Mouse (Mus musculus) olfactory bulb, adult 2 months (tissue): ENCODE measurements around the gene Marco. TPM values are rescaled to one million over a fixed set of nuclear protein-coding genes. Genes with fewer than 3 reads are reported as not detected.

Source experiments
- H3K27ac ChIP-seq: fragments of 200-500 bp; 2 replicates; pipeline ENCODE4 v1.5.1; 2012; ENCODE audit warnings: low read depth, low read length; ENCODE audit not compliant: insufficient read depth
- H3K4me1 ChIP-seq: fragments of 200-500 bp; 2 replicates; pipeline ENCODE4 v1.6.1; 2012; ENCODE audit warnings: low read length; ENCODE audit not compliant: control insufficient read depth, insufficient read depth
- H3K4me3 ChIP-seq: fragments of 200-500 bp; 2 replicates; pipeline ENCODE4 v1.5.1; 2012; ENCODE audit warnings: mild to moderate bottlenecking, low read depth, low read length, moderate library complexity; ENCODE audit not compliant: insufficient read depth
- CTCF ChIP-seq: fragments of 200-500 bp; IDR thresholded peaks from 2 replicates; pipeline ENCODE4 v1.5.1; 2012; ENCODE audit warnings: low read depth, mild to moderate bottlenecking, low read length, moderate library complexity; ENCODE audit not compliant: insufficient read depth
- POLR2A ChIP-seq: fragments of 200-500 bp; IDR thresholded peaks from 2 replicates; pipeline ENCODE4 v1.6.1; 2012; ENCODE audit warnings: mild to moderate bottlenecking, low read depth, low read length, moderate library complexity; ENCODE audit not compliant: insufficient read depth
- WGBS: fragments of 180-500 bp; shearing (Covaris S2); methylation state at CpG from one replicate; pipeline ENCODE4 v1.1.7; 2018; 5-methylcytosine and 5-hydroxymethylcytosine counted together
- polyA plus RNA-seq: library from polyadenylated mRNA; stranded (reverse); fragments of >200 nt; gene quantifications from 2 replicates; pipeline ENCODE4 v1.2.4, GENCODE M21; 2012; ENCODE audit warnings: low replicate concordance; ENCODE audit not compliant: missing spikeins, insufficient read depth, insufficient read length

The Marco gene
- not detected in 2 replicates for polyA plus RNA-seq

DNA sequence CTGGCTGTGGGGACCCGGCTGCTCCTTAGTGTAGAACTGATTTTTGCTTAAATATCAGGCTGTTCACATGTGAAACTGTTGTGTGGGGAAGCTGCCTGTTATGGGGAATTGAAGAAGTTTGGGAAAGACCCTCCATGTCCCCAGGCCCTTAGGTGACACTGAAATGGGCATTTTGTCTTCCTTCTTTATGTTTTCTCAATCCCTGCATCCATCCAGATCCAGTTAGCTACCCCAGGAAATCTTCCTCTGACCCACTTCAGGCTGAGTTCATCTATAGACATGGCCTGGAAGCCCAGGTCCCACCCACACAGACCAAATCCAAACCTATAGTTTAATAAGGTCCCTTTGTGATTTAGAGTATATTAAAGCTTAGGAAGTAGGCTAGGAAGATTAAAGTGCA is at the start of gene Marco:
Gene Marco (minus strand): TSS at position 101 of the 400 bp plus-strand sequence.
- no peak within 1 kb of the TSS for H3K27ac ChIP-seq
- H3K4me3 ChIP-seq, result no peak within 1 kb of the TSS
- H3K4me1 ChIP-seq, result no peaks in the 10 kb centered on the region
- TF ChIP-seq POLR2A (no peak), CTCF (no peak)
- 86% methylated on average over 1 of the region's 1 CpGs for WGBS

DNA sequence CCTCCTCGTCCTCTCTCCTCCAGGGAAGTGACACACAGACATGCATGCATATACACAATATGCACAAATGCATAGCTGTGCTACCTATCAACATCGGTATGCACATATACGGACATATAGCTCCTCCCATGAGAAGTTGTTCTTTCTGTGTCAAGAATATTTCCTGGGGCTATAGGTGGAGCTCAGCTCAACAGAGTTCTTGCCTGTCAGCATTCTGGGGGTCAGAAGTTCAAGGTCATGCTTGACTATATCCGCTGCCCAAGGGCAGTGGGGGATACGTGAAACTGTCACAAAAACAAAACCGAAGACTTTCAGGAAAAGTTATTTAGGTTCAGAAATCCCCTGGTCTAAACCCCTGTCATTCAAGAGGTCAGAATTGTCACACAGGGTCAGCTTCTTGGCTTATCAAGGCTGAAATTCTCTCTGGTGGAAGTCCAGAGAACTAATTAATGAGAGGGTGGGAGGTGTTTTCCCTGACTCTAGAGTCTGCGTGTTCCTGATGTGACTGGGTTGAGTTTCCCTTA is 34.7 kb upstream of the Marco start:
- H3K4me1 ChIP-seq, result no peaks in the 10 kb centered on the region
- no peak overlapping the region for H3K4me3 ChIP-seq
- WGBS, result 83% methylated on average over 7 of the region's 7 CpGs
- H3K27ac ChIP-seq, result no peak overlapping the region
- TF ChIP-seq POLR2A, result no peak

DNA sequence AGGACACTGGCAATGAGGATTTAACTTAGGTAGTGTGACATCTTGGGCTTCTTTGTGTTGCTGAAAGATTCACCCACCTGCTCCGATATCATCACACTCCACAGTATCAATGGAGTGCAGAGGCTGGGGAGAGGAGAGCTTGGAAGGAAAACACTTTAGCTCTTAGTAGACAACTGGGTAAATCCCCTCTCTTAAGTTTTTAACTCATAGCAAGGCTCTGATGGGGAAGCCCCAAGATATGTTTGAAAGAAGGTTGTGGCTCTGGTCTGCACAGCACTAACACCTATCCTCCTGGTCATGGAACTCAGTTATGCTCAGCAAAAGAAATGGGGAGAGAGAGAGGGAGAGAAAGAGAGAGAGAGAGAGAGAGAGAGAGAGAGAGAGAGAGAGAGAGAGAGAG is 32.2 kb upstream of the Marco start:
- TF ChIP-seq POLR2A (no peak), CTCF (no peak)
- 89% methylated on average over 1 of the region's 1 CpGs for WGBS
- H3K4me1 ChIP-seq, result no peaks in the 10 kb centered on the region
- no peak overlapping the region for H3K27ac ChIP-seq
- H3K4me3 ChIP-seq, result no peak overlapping the region

DNA sequence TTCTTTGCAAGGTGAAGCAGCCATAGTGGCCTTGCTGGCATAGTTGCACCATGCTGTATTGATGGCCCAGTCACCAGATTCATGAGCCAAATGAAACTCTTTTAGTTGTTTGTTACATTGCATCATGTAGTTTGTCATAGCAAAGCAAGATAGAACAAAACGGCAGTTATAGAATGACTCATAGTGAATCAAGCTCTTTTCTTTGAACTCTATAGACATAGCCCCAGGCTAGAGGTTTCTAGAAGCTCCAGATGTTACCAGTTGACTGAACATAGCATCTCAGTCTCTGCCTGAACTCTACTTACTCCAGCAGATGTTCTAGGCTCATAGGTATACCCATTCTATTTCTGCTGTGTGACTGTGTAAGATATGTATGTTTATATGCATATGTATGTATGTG is 31.1 kb upstream of the Marco start:
- Histone ChIP-seq H3K4me1 (no peaks in the 10 kb centered on the region), H3K27ac (no peak overlapping the region), H3K4me3 (no peak overlapping the region)
- 63% methylated on average over 1 of the region's 1 CpGs for WGBS
- TF ChIP-seq CTCF (no peak), POLR2A (no peak)

DNA sequence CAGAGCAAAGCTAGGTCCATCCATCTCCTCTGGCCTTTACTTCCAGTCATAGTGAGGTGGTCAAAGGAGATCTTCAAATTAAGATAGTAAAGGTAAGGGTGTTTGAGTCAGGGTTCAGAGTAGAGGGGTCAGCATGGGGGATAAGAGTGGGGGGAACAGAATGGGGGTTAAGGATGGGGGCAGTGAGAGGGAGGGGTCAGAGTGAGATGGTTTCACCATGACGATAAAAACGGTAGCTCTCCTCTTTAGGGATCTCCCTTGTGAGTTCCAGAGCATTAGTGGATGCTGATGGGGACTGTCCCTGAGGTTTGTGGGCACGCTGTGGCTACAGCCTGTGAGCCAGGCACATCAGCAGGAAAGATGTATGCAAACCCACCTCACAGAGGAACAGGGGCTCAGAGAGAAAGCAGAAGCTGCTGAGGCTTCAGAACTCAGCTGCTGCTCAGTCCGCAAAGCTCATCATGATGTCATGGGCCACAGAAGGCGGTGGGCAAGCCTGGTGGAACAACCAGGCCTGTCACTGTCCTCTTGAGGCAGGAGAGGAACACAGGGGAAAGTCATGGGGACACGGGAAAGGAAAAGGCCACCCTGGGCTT is 27.6 kb upstream of the Marco start:
- 87% methylated on average over 6 of the region's 6 CpGs for WGBS
- H3K27ac ChIP-seq, result no peak overlapping the region
- H3K4me1 ChIP-seq, result no peaks in the 10 kb centered on the region
- no peak for TF ChIP-seq POLR2A
- no peak for TF ChIP-seq CTCF
- H3K4me3 ChIP-seq, result no peak overlapping the region

DNA sequence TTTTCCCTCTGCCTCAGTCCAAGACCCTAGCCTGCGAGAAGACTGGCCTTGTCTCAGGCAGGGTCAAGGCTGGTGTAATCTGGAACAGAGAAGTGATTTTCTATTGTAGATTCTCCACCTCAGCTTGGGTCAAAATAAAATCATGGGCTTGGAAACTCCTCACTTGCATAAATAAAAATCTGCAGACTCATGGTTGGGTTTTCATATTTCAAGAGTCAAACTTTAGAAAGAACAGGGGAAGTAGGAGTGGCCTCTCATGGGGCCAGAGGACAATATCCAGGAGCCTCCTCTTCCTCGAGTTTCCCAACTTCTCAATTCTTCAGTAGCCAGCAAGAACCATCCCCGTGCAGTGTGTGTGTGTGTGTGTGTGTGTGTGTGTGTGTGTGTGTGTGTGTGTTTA is 26.9 kb upstream of the Marco start:
- no peaks in the 10 kb centered on the region for H3K4me1 ChIP-seq
- no peak overlapping the region for H3K27ac ChIP-seq
- WGBS, result 75% methylated on average over 3 of the region's 3 CpGs
- H3K4me3 ChIP-seq, result no peak overlapping the region
- TF ChIP-seq CTCF (no peak), POLR2A (no peak)

DNA sequence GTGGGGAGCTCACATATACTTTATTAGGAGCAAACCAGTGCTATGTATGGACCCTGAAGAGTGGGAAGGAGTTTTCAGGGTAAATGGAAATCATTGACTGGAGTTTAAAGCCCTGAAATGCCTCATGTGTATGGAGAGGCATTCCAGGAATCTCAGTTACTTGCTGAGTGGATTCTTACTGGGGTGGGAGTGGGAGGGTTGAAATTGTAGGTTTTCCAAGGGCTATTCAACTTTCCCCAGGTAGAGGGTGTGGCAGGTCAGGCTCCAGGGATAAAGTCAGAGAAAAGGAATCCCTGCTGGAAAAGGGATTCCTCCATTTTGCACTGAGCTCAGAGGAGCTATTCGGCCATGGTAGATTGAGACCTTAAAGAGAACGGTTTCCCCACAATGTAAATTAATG is 25.1 kb upstream of the Marco start:
- Histone ChIP-seq H3K27ac (no peak overlapping the region), H3K4me1 (no peaks in the 10 kb centered on the region), H3K4me3 (no peak overlapping the region)
- WGBS, result 83% methylated on average over 2 of the region's 2 CpGs
- TF ChIP-seq POLR2A (no peak), CTCF (no peak)

DNA sequence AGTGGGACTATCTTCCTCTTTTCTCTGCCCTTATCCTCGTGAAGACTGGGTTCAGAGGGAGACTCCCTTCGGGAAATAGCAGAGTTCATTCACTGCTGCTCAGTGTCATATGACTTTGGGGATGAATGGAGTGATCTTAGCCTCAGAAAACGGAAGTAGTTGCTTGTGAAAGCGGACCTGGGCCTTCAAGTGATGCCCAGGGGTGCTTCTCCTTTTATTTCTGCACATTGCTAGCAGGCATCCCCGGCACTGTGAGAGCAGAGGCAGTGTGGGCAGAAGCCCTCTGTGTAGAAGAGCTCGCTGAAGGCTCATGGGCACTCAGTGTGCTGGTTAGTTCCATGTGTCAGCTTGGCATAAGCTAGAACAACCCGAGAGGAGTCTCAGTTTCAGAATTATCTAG is 12.8 kb upstream of the Marco start:
- no peak overlapping the region for H3K4me3 ChIP-seq
- no peaks in the 10 kb centered on the region for H3K4me1 ChIP-seq
- 77% methylated on average over 7 of the region's 7 CpGs for WGBS
- no peak overlapping the region for H3K27ac ChIP-seq
- TF ChIP-seq POLR2A (no peak), CTCF (no peak)

DNA sequence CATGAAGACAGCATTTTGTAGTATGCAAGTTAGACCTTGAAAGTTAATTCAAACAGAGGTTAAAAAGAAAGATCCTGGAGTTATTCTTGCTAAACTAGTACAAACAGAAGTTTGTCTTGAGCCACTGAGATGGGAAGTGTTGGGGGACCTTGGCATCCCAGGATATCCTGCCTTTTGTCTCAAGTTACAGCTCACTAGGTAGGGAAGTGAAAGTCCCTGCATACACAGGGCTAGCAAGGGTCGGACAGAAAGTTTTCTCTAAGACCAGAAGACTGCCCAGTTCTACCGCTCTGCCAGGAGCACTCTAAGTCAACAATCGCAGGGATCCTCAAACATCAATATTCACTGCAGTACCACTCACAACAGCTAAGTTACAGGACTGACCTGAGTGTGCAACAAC is 5.5 kb upstream of the Marco start:
- TF ChIP-seq CTCF (no peak), POLR2A (no peak)
- Histone ChIP-seq H3K27ac (no peak overlapping the region), H3K4me3 (no peak overlapping the region), H3K4me1 (no peaks in the 10 kb centered on the region)
- WGBS, result 77% methylated on average over 3 of the region's 3 CpGs
